Mouse (Mus musculus) liver, embryonic 15.5 days (tissue): ENCODE data around the gene Ctdsp1. TPM values are rescaled to one million over a fixed set of nuclear protein-coding genes. Genes with fewer than 3 reads are reported as not detected.
"Not testable (repeated sequence)": the region's sequence is repeated elsewhere in the genome, so short reads cannot be mapped to it uniquely, and the experiment has no call there.

ENCODE experiments used
- ATAC-seq: fragments of 200-750 bp; cut with Nextera tagmentation; 2 replicates; pipeline ENCODE4 v1.8.0; 2017; ENCODE audit warnings: moderate number of reproducible peaks, mild to moderate bottlenecking, moderate library complexity; ENCODE audit not compliant: insufficient read depth
- H3K27ac ChIP-seq: fragments of 300-500 bp; sonication (generic); replicated peaks from 2 replicates; pipeline ENCODE4 v1.5.1; 2015; ENCODE audit warnings: mild to moderate bottlenecking, inconsistent platforms
- H3K27me3 ChIP-seq: fragments of 300-500 bp; sonication (generic); 2 replicates; pipeline ENCODE4 v1.6.1; 2015; ENCODE audit warnings: mild to moderate bottlenecking, inconsistent platforms
- H3K36me3 ChIP-seq: fragments of 300-500 bp; sonication (generic); replicated peaks from 2 replicates; pipeline ENCODE4 v1.6.1; 2015; ENCODE audit warnings: moderate library complexity, mild to moderate bottlenecking, inconsistent platforms
- H3K4me1 ChIP-seq: fragments of 300-500 bp; sonication (generic); replicated peaks from 2 replicates; pipeline ENCODE4 v1.6.1; 2015; ENCODE audit warnings: inconsistent platforms
- H3K4me2 ChIP-seq: fragments of 300-500 bp; sonication (generic); 2 replicates; pipeline ENCODE4 v1.6.1; 2015; ENCODE audit warnings: moderate library complexity, mild to moderate bottlenecking, inconsistent platforms
- H3K4me3 ChIP-seq: fragments of 300-500 bp; sonication (generic); replicated peaks from 2 replicates; pipeline ENCODE4 v1.5.1; 2015; ENCODE audit warnings: mild to moderate bottlenecking, inconsistent platforms
- H3K9ac ChIP-seq: fragments of 300-500 bp; sonication (generic); 2 replicates; pipeline ENCODE4 v1.6.1; 2015; ENCODE audit warnings: moderate library complexity, mild to moderate bottlenecking, inconsistent platforms
- H3K9me3 ChIP-seq: fragments of 300-500 bp; sonication (generic); replicated peaks from 2 replicates; pipeline ENCODE4 v1.6.1; 2016; ENCODE audit warnings: inconsistent platforms
- WGBS: fragments of 180-500 bp; shearing (Covaris S2); methylation state at CpG from one replicate; pipeline ENCODE4 v1.1.7; 2015; ENCODE audit warnings: mixed read lengths; ENCODE audit not compliant: insufficient replicate concordance; 5-methylcytosine and 5-hydroxymethylcytosine counted together
- polyA plus RNA-seq: library from polyadenylated mRNA; unstranded; fragments of >200 nt; fragmentation: Nextera tagmentation; extraction: Ambion mirVana; gene quantifications from 2 replicates; pipeline ENCODE4 v1.2.1, GENCODE M21; 2015

The Ctdsp1 gene
- polyA plus RNA-seq, 1 experiment from 2014 or later, result 44.8 TPM

DNA sequence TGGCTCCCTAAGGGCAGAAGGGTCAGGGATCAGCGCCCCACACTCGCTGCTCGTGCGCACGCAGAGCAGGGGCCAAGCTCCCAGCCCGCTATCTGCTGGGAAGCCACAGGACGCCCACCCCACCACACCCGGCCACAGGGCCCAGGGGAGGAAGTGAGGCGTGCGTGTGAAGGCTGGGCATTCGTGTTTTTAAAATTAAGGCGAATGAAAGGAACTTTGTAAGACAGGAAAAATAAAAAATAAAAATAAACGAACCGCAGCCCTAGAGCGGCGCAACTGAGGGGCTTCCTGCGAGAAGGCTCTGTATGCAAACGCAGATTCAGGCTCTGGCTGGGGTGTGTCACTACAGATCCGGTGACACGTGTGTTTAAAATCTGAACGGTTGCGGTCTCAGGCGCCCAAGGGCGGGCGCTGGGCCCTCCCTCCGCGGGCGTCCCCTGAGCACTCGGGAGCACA is 1.4 kb upstream of the Ctdsp1 start:
- H3K27me3 ChIP-seq, result no peaks in the 10 kb centered on the region
- H3K27ac ChIP-seq, result peak overlapping the region; percentile 97
- peak overlapping the region; percentile 95; the same call in 1 of the 2 replicates for H3K9ac ChIP-seq
- H3K36me3 ChIP-seq, result peaks cover 19% of the 10 kb centered on the region
- peak overlapping the region; percentile 94 for H3K4me3 ChIP-seq
- no peaks in the 10 kb centered on the region for H3K9me3 ChIP-seq
- 3% methylated on average over 29 of the region's 29 CpGs for WGBS
- H3K4me1 ChIP-seq, result peaks cover 82% of the 10 kb centered on the region
- H3K4me2 ChIP-seq, result peak overlapping the region; percentile 98
- ATAC-seq, result no peak

DNA sequence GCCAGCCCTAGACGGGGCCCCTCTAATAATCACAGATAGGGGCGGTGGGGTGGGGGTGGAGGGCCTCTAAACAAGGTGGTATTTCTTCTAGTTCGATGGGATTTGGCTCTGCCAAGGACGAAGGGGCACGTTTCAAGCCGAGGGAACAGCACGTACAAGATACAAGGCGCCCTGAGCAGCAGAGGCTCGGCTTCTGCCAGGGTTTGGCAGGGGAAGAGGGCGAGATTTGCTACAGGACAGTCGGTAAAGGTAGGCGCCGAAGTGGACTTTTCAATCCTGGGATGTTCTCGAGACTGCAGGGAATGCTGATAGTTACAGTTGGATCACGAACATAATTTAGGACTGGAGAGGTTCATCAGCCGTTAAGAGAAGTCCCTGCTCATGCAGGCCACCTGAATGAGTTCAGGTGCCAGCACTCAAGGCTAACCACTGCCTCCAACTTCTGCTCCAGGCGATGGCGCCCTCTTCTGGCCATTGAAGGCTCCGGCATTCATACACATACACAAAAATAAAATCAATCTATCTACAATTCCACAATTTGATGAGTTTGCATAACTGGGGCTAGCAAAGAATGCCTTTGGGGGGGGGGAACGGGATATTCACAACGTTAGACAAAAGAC is 912 bp upstream of the Ctdsp1 start:
- Histone ChIP-seq H3K36me3 (peaks cover 24% of the 10 kb centered on the region), H3K4me1 (peaks cover 82% of the 10 kb centered on the region), H3K27me3 (no peaks in the 10 kb centered on the region), H3K9me3 (no peaks in the 10 kb centered on the region), H3K4me2 (peak overlapping the region; percentile 98), H3K9ac (peak overlapping the region; percentile 95; the same call in 1 of the 2 replicates), H3K4me3 (peak overlapping the region; percentile 94), H3K27ac (peak overlapping the region; percentile 97)
- 7% methylated on average over 21 of the region's 21 CpGs for WGBS
- ATAC-seq, result no peak

DNA sequence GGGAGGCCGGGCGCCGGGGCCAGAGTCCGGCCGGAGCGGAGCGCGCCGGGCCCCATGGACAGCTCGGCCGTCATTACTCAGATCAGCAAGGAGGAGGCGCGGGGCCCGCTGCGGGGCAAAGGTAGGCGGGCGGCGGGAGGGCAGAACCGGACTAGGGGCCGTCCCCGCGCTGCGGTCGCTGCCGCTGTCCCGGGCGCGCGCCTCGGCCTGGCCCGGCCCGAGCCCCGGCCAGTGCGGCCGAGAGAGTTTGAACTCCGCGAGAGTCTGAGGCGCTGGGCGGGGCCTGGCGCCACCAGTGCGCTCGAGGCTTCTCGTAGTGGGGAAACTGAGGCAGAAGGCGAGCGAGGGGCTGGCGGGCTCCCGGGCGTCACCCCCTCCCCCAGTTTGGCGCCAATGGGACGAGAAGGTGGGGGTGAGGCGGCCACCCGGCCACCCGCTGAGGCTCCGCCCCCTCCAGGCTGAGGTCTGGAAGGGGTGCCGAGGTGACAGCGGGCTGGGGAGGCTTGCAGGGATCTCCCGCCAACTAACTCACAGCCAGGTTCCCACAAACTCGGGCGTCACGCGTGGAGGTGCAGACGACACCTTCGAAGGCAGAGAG is 634 bp downstream of the Ctdsp1 start:
- Histone ChIP-seq H3K4me3 (peak overlapping the region; percentile 94), H3K27me3 (no peaks in the 10 kb centered on the region), H3K9me3 (no peaks in the 10 kb centered on the region), H3K27ac (peak overlapping the region; percentile 97), H3K4me2 (peak overlapping the region; percentile 98), H3K4me1 (peaks cover 80% of the 10 kb centered on the region), H3K36me3 (peaks cover 25% of the 10 kb centered on the region), H3K9ac (peak overlapping the region; percentile 95)
- ATAC-seq, result peak; percentile 48
- under 1% methylated on average over 59 of the region's 63 CpGs for WGBS

DNA sequence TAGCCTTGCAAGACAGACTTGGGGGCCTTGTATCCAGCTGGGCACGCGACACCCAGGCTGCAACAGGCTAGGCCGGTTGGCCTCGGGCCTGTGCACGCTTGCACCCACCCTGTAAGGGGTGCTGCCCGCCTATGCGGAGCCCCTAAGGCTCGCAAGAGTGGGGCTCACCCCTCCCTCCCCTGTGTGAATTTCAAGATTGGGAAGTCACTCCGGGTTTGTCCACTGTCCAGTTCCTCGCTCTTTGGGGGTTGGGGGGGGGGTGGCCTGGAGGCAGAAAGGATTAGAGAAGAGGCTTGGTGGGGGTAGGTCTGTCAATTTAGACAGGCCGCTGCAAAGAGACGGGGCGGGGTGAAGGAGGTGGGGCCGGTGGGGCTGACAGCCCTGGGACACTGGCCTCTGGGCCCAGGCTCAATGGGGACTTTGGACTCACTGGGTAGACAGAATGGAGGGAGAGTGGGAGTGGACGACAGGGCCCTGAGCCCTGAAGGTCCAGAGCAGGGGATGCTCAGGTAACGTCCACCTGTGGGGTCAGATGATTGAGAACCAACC is 1.2 kb downstream of the Ctdsp1 start:
- H3K27me3 ChIP-seq, result no peaks in the 10 kb centered on the region
- H3K4me2 ChIP-seq, result peak overlapping the region; percentile 98
- H3K9ac ChIP-seq, result peak overlapping the region; percentile 95
- peaks cover 76% of the 10 kb centered on the region for H3K4me1 ChIP-seq
- WGBS, result 3% methylated on average over 16 of the region's 16 CpGs
- H3K27ac ChIP-seq, result peak overlapping the region; percentile 97
- H3K9me3 ChIP-seq, result no peaks in the 10 kb centered on the region
- peaks cover 25% of the 10 kb centered on the region for H3K36me3 ChIP-seq
- ATAC-seq, result peak; percentile 2; the same call in 1 of the 2 replicates
- peak overlapping the region; percentile 94 for H3K4me3 ChIP-seq

DNA sequence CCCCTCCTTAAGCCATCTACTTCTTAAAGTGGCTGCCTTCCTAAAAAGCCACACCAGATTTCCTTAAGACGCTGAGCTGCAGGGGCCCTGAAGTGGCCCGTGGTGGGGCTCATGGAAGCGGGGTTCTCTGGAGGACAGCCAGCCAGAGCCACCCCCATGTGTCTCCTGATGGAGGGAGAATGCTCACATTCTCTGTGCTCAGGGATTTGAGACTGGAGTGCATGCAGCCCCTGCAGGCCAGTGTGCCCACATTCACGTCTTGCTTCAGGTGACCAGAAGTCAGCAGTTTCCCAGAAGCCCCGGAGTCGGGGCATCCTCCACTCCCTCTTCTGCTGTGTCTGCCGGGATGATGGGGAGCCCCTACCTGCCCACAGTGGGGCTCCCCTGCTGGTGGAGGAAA is 1.7 kb downstream of the Ctdsp1 start:
- WGBS, result 51% methylated on average over 7 of the region's 7 CpGs
- no peak for ATAC-seq
- Histone ChIP-seq H3K4me3 (peak overlapping the region; percentile 94), H3K36me3 (peaks cover 25% of the 10 kb centered on the region), H3K9ac (peak overlapping the region; percentile 95), H3K4me2 (peak overlapping the region; percentile 98), H3K9me3 (no peaks in the 10 kb centered on the region), H3K27ac (peak overlapping the region; percentile 97), H3K27me3 (no peaks in the 10 kb centered on the region), H3K4me1 (peaks cover 76% of the 10 kb centered on the region)

DNA sequence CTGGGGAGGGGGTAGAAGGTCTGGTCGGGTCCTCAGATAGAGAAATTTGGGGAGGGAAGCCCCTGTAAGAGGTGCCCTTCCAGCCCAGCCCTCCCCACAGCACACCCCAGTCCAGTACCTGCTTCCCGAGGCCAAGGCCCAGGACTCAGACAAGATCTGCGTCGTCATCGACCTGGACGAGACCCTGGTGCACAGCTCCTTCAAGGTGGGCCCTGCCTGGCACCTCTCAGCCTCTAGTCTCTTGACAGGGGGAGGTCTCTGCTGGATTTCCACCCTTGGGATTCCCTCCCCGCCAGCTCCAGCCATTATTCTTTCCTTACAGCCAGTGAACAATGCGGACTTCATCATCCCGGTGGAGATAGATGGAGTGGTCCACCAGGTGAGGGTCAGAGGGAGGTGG is 2.4 kb downstream of the Ctdsp1 start:
- Histone ChIP-seq H3K4me1 (peaks cover 76% of the 10 kb centered on the region), H3K9ac (peak overlapping the region; percentile 95; the same call in 1 of the 2 replicates), H3K27ac (peak overlapping the region; percentile 97)

DNA sequence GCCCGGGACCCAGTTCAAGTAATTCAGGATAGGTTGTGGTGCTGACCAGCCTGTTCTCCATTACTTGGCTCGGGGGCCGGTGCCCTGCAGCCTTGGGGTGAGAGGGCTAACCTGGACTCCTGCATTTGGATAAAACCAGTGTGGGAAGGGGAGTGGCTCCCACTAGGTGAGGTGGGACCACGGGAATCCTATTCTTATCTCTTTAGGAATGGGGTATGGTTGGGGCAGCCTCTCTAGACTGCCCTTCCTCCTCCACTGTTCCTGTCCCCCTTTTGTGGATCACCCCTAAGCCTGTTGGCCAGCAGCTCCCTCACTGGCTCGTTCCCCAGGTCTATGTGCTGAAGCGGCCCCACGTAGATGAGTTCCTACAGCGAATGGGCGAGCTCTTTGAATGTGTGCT is 3.0 kb downstream of the Ctdsp1 start:
- Histone ChIP-seq H3K36me3 (peaks cover 25% of the 10 kb centered on the region), H3K9ac (no peak overlapping the region), H3K27me3 (no peaks in the 10 kb centered on the region), H3K4me2 (no peak overlapping the region), H3K27ac (peak overlapping the region; percentile 16), H3K4me1 (peaks cover 76% of the 10 kb centered on the region), H3K9me3 (no peaks in the 10 kb centered on the region), H3K4me3 (no peak overlapping the region)
- ATAC-seq, result no peak
- 80% methylated on average over 9 of the region's 9 CpGs for WGBS

More for the DNA sequence above, 2.4 kb downstream of the Ctdsp1 start:
- ATAC-seq, result no peak
- H3K4me3 ChIP-seq, result peak overlapping the region; percentile 94; the same call in 1 of the 2 replicates
- WGBS, result 86% methylated on average over 9 of the region's 9 CpGs
- H3K27me3 ChIP-seq, result no peaks in the 10 kb centered on the region
- H3K4me2 ChIP-seq, result peak overlapping the region; percentile 98
- peaks cover 25% of the 10 kb centered on the region for H3K36me3 ChIP-seq
- H3K9me3 ChIP-seq, result no peaks in the 10 kb centered on the region

DNA sequence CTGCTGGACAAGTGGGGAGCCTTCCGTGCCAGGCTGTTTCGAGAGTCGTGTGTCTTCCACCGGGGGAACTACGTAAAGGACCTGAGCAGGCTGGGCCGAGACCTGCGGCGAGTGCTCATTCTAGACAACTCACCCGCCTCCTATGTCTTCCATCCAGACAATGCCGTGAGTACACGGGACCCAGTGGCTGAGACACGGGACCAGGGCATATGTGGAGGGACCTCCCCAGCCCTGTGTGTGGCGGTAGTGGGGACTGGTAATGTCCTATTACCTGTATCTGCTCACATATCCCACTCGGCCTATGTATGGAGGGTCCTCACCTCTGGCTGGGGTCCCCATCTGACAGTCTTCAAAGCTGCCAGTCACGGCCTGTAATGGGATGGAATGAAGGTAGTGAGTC is 3.5 kb downstream of the Ctdsp1 start:
- H3K9me3 ChIP-seq, result no peaks in the 10 kb centered on the region
- H3K4me3 ChIP-seq, result no peak overlapping the region
- H3K27me3 ChIP-seq, result no peaks in the 10 kb centered on the region
- H3K27ac ChIP-seq, result peak overlapping the region; percentile 16; the same call in 1 of the 2 replicates
- H3K4me1 ChIP-seq, result peaks cover 74% of the 10 kb centered on the region
- H3K9ac ChIP-seq, result no peak overlapping the region
- H3K36me3 ChIP-seq, result peaks cover 25% of the 10 kb centered on the region
- 90% methylated on average over 15 of the region's 15 CpGs for WGBS
- H3K4me2 ChIP-seq, result no peak overlapping the region; the same call in 1 of the 2 replicates
- ATAC-seq, result no peak

DNA sequence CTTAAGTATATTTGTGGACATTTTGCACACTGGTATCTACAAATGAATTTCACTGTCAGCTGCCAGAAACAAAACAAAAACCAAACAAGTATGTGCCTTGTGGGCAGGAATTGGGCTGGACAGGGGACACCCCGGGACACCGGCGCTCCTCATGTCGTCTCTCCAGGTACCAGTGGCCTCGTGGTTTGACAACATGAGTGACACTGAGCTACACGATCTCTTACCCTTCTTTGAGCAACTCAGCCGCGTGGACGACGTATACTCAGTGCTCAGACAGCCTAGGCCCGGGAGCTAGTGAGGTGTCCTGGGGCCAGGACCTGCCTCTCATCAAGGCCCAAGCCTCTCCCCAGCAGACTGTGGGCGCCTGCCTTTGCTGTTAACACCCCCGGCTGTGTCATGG is 4.0 kb downstream of the Ctdsp1 start:
- Histone ChIP-seq H3K4me3 (no peak overlapping the region), H3K4me2 (no peak overlapping the region), H3K4me1 (peaks cover 72% of the 10 kb centered on the region), H3K9ac (no peak overlapping the region), H3K27me3 (no peaks in the 10 kb centered on the region), H3K9me3 (no peaks in the 10 kb centered on the region), H3K36me3 (peaks cover 25% of the 10 kb centered on the region), H3K27ac (peak overlapping the region; percentile 16; the same call in 1 of the 2 replicates)
- WGBS, result 83% methylated on average over 13 of the region's 13 CpGs
- no peak for ATAC-seq

DNA sequence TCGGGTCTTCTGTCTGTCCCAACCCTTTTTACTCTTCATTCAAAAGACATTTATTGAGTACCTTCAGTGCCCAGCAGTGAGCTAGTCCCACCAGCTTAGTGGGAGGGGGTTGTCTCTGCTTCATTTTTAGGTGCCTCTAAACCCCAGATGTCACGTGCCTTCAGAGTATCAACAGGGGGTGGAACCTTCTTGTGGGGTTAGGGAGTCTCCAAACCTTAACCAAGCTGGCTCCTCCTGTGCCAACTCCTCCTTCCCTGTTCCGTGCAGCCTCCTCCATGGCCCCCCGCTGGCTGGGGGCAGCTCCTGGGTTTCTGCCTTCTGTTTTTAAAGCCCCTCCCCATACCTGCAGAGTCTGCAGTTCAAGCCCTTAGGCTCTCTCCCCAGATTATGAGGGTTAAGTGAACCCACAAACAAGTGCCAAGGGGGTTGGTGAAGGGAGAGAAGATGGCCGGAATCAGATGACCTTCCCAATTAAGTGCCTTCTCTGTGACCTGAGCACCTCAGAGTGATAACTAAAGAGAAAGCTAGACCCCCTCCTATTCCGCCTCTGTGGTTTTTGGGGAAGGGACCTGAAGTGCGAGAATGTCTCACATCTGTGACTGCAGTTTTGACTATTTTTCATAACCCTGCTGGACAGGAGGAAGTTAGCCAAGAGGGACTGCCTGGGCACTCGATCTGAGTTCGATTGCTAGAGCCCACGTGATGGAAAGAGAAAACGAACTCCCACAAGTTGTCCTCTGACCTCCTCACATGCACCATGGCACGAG is 5.3 kb downstream of the Ctdsp1 start:
- Histone ChIP-seq H3K4me2 (peak overlapping the region; percentile 86), H3K9ac (peak overlapping the region; percentile 61), H3K27ac (peak overlapping the region; percentile 92), H3K4me1 (peaks cover 78% of the 10 kb centered on the region), H3K36me3 (peaks cover 25% of the 10 kb centered on the region), H3K4me3 (peak overlapping the region; percentile 60)
- not testable (repeated sequence) for ATAC-seq, H3K27me3 ChIP-seq, H3K9me3 ChIP-seq
- 4% methylated on average over 12 of the region's 12 CpGs for WGBS
